Mouse (Mus musculus) bone marrow, adult 2 months (tissue): ENCODE results near the gene Myadm.

Source experiments
- CTCF ChIP-seq: fragments of 200-500 bp; IDR thresholded peaks from 2 replicates; pipeline ENCODE4 v1.5.1; 2011; ENCODE audit warnings: low read length, control low read depth; ENCODE audit not compliant: control insufficient read depth, insufficient read depth
- POLR2A ChIP-seq: fragments of 200-500 bp; IDR thresholded peaks from 2 replicates; pipeline ENCODE4 v1.6.1; 2011; ENCODE audit warnings: low read depth, mild to moderate bottlenecking, control low read depth, low read length, borderline replicate concordance; ENCODE audit not compliant: control insufficient read depth

GRCm38 (mm10) chr7:3291764-3292163 is 2.9 kb downstream of the Myadm start:
- TF ChIP-seq POLR2A (no peak), CTCF (no peak)
